Mouse (Mus musculus) brain, embryonic 14.5 days (tissue): ENCODE data around the gene Fgf13.

Experiments
- CTCF ChIP-seq: fragments of 200-500 bp; IDR thresholded peaks from 2 replicates; pipeline ENCODE4 v1.5.1; 2012; ENCODE audit warnings: inconsistent platforms, mild to moderate bottlenecking, moderate library complexity, borderline replicate concordance; ENCODE audit not compliant: insufficient read depth, insufficient read length; ENCODE audit errors: extremely low read depth
- POLR2A ChIP-seq: fragments of 200-500 bp; IDR thresholded peaks from 2 replicates; pipeline ENCODE4 v1.6.1; 2012; ENCODE audit warnings: mild to moderate bottlenecking, inconsistent platforms, borderline replicate concordance; ENCODE audit not compliant: poor library complexity, insufficient read depth, insufficient read length, severe bottlenecking; ENCODE audit errors: extremely low read depth

GRCm38 (mm10) chrX:59126637-59127036, 441.2 kb downstream of the Fgf13 start:
- TF ChIP-seq CTCF (no peak), POLR2A (no peak)
